Mouse (Mus musculus) heart, adult 11 months (tissue): ENCODE results near the gene Terf2.
"Not testable (repeated sequence)": the region's sequence is repeated elsewhere in the genome, so short reads cannot be mapped to it uniquely, and the experiment has no call there.

Experiments used
- DNase-seq: peaks from one replicate; pipeline ENCODE4 v3.0.0; 2022

Terf2 gene

DNA sequence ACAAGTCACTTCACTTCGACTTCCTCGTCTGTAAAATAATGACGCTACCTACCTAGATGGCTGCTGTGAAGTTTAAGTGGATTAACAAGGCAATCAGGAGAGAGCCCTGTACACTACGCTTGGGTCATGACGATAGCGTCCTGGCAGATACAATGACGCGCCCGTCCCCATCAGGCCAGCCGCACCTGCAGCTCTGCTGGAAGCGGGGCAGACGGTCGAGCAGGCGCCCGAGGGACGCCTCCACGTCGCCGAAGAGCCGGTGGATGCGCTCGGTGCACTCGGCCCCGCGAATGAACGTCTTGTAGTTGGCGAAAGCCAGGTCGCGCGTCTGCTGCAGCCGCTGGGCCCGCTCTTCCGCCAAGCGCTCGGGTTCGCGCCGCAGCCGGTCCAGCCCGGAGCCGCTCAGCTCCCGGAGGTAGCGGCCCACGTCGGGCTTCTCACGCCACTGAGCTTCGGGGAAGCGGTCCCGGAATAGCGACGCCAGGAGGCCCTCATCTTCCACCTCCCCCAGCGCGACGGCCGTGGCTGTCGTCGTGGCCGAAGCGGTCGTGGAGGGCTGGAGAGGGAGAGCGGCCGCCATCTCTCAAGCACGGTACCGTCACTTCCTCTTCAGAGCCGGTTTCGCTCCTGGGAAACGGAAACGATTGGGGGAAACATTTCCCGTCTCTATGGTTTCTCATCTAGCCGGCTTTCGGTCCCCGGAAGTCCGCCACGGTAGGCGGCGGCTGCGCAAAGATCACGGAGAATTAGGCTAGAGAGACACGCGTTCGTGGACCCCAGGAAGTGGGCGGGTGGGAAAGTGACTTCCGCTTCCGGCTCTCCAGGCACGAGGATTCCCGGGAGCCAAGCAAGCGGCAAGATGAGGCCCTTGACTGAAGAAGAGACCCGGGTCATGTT lies 40.0 kb downstream of the Terf2 start, which contains the start of the genes Cog8 and Nip7:
Cog8 (minus strand) TSS at position 614 of the 897 bp plus-strand sequence.
Nip7 (plus strand) TSS at position 802 of the 897 bp plus-strand sequence.
- peak; percentile 100 for DNase-seq

DNA sequence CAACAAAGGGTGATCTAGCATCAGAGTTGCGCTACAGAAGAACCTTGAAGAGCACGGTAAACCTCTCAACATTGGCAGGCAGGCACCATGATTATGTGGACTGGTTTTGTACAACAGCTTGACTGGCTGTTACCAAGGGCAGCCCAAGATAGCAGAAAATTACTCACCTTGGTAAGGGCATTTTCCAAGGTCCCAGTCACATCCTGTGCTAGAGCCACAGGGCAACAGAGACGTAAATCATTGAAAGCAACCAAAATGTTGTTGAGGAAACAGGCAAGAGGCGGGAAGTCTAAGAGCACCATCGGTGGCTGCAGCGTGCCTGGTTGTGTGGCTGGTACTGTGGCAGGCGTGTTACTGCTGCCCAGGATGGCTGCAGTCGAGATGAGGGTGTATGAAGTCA lies 44.3 kb downstream of the Terf2 start:
- DNase-seq, result no peak

DNA sequence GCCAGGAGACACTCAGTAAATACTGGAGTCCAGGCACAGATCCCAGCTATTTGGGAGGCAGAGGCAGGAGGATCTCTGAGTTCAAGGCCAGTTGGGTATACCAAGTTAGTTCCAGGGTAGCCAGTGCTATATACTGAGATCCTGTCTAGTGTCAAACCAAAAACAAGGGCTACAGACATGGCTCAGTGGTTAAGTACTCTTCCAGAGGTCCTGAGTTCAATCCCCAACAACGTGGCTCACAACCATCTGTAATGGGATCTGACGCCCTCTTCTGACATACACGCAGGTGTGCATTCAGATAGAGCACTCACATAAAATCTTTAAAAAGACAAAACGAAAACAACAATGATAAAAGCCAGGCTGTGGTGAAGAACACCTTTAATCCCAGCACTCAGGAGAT lies 46.9 kb downstream of the Terf2 start:
- no peak for DNase-seq

DNA sequence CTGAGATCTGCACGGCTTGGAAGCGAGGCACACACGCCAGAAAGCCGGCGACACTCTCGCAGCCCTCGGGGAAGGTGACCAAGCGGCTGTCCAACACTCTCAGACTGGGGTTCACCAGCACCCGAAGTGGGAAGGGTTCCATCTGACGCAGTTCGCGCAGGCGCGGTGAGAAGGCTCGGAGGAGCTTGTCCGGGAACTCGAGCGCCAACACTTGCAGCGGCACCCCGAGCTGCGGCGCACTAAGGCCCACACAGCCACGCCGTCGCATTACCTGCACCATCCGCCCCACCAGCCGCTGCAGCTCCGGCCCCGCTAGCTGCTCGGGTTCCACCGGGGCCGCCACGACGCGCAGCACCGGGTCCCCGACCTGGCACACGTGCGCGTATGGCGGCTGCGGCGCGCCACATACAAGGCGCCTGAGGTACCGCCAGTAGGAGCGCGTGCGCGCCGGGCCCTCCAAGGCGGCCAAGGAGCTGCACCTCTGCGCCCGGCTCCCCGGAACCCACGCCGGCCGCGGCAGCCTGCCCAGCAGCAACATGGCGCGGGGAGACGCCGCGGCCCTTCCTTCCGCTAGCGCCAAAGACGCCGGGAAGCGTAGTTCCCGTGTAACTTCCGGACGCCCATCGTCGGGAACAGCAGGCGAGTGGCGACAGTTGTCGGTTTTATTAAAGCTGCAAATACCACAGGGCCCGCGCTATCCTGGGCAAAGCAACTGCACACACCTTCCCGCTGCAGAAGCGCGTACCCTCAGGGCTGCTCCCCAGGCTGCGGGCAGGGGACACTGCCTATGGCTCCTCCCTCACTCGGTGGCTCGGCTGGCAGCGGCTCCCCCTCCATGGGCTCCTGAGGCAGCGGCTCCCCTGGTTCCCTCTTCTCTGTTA lies 48.0 kb downstream of the Terf2 start, which contains the start of gene Pdf:
Pdf (minus strand) TSS at position 554 of the 881 bp plus-strand sequence.
- peak; percentile 98 for DNase-seq

DNA sequence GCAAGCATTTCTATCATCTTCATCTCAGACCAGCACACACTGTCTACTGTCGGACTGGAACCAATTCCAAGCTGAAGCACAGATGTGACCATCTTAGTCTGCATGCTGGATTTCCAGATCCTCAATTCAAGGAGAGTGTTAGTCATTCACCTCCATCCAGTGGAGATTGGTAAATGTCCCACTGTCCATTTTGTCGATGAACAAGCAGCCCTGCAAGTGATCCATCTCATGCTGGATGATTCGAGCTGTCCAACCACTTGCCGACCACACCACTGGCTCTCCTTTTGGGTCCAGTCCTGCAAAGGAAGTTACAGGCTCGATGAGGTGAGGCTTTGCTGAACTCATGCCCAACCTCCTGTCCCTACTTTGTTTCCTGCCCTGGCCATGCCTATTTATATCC lies 49.4 kb downstream of the Terf2 start:
- DNase-seq, result no peak

DNA sequence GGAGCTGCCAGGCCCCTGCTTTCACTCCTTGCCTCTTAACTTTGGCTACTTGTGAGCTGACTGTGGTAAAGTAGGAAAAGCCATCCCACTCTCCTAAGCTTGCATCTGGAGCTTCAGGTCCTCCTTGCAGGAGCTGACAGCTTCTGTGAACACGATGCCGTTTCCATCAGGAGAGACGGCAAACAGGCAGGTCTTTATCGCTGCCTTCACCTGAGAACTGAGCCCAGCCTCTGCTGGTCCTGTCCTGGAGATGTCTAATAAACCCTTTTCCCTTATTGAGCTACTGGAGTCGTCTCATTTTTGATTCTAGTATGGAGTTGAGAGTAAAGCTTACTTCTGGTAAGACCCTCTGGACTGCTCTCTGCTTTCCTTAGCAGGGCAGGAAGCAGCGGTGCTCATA lies 50.9 kb downstream of the Terf2 start:
- DNase-seq, result no peak

DNA sequence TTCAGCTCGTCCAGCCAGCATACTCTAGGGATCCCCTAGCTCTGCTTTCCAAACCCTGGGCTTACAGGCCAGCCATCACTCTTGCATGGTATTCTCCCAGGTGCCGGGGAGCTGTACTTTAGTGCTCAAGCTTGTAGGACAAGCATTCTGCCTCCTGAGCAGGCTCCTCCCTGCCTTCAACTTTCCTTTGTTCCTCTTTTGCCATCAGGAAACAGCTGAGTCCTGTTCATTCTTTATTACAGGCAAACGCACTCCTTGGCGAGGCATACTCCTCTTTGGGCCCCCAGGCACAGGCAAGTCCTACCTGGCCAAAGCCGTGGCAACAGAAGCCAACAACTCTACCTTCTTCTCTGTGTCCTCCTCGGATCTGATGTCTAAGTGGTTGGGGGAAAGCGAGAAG lies 55.7 kb downstream of the Terf2 start:
- no peak for DNase-seq

DNA sequence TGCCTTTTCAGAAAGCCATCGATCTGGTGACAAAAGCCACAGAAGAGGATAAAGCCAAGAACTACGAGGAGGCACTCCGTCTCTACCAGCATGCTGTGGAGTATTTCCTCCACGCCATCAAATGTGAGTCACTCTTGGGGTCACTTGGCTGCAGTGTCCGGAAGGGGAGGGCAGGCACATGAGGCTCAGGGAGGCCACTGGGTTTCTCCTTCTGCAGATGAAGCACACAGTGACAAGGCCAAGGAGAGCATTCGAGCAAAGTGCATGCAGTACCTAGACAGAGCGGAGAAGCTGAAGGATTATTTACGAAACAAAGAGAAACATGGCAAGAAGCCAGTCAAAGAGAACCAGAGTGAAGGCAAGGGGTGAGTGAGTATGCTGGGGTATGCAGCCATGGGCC lies 59.7 kb downstream of the Terf2 start:
- no peak for DNase-seq

DNA sequence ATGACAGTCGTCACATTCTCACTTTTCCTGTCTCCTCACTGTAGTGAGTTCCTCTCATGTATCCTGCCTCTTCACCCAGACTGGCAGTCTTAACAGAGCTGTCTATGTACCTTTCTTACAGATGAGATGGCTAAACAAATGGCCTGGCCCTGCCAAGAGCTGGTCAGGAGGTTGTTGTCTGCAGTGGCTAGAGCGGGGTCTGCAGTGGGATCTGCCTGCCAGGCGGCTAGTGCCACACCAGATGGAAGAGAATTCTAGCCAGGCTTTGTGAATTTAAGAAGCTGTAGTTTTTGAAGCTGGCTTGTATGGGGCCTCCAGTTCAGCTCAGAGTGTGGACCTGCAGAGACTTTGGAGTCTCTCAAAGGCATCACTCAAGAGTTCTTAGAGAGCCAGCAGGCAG lies 60.7 kb downstream of the Terf2 start:
- DNase-seq, result no peak

DNA sequence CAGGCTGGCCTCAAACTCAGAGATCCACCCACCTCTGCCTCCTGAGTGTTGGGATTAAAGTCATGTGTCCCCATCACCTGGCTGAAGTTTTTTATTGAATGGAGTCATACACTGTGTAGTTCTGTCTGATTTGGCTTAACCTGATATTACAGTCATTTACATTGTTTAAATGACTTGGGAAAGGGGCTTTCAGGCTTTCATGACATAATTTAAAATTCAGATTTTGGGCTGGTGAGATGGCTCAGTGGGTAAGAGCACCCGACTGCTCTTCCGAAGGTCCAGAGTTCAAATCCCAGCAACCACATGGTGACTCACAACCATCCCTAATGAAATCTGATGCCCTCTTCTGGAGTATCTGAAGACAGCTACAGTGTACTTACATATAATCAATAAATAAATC lies 62.7 kb downstream of the Terf2 start:
- not testable (repeated sequence) for DNase-seq

DNA sequence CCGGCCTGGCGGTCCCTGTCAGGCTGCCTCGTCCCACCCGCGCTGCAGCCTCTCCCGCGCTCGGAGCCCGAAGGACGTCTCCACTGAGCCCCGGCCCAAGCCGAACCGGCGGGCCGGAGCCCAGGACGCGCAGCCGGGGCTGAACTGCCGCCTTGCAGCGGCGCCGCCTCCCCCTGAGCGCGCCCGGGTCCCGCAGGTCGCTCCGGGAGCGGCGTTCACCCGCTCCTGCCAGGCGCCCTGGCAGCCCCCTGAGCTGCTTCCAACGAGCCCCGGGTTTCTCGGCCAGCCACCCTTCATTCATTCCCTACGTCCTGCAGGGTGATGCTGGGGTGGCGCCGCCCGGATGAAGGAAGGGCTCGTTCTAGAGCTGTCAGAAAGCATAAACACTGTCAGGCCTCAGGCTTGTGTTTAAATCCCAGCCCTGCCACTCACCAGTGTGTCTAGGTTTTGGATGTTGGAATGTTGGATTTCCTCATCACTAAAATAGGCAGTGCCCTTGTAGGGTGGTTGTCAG lies 64.7 kb downstream of the Terf2 start:
- no peak for DNase-seq

DNA sequence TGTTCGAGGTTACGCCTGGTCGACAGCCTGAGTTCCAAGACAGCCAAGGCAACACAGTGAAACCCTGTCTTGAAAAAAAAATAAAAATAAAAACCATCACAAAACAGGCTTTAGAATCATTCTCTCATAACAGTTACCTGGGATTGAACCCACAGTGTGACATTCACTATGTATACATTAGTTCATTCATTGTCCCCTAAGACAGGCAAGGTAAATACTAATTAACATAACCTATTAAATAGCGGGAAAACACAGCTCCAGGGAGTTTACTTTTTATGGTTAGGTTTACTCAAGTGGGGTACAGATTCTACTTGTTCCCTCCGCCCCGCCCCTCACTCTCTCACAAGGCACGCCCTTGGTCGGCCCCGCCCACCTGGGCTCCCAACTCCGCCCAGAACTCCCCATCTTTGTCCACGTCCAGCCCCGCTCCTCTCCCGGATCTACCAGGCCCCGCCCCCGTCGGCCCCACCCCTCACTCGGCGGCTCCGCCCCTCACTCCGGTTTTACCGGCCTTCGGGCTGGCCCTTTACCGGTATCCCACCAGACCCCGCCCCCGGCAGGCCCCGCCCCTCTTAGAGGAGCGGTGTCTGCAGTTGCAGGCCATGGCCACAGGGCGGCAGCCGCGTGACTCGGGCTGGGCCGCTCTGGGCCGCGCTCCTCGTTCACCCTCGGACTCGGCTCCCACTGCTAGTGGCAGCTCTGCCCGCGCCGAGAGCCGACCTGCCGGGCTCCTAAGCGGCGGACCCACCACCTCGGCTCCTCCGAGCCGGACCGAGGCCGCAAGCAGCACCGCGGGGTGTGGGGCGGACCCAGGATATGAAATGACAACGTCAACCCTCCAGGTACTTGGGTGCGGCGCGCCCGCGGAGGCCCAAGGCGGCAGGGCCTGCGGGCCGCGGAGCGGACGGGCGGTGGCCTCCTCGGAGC lies 65.4 kb downstream of the Terf2 start, which contains the start of gene Vps4a:
Vps4a (plus strand) TSS at position 573 of the 927 bp plus-strand sequence.
- peak; percentile 100 for DNase-seq

DNA sequence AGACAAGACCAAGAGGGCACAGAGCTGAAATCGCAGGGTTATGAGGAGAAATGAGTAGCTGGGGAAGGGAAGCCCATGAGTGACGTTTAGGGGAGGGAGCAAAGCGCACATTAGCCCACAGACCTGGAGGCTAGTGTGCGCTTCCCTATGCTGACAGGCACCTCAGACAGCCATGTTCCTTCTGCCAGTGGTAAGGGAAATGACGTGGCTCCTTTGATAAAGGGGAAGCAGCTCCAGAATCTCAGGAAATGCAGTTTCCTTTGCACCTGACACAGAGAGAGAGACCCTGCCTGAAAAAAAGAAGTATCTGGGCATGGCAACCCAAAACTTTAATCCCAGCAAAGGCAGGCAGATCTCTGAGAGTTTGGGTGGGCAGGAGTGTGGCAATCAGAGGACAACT lies 66.3 kb downstream of the Terf2 start:
- DNase-seq, result no peak

DNA sequence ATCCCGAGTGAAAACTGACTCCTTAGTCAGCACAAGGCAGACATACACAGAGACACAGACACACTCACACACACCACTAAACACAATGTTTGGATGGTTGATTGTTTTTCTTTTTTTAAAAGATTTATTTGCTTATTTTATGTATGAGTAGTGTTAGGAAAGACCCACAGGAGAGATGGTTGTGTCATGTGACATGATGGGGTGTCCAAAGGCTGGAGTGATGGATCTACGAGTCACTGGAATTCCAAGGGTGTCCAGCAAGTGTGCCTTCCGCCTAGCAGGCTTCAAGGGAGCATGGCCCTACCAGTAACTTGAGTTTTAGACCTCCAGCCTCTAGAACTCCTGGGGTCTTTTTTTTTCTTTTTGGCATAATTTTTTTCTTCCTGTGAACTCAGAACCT lies 67.0 kb downstream of the Terf2 start:
- DNase-seq, result no peak

DNA sequence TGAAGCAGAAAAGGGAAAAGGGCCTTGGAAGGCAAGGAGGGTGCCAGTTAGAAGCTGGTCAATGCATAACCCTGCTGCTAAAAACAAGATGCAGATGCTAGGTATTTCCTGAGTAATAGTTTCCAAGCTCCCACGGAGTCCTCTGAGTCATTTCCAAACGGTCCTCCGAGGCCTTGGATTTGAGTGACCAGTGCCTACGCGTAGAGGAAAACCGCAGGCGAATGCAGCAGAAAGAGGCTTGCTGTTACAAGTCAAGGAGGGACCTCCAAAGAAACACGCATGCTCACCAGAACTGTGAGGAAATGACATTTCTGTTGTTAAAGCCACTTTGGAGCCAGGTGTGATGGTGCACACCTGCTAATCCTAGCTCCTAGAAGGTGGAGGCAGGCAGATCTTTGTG lies 72.9 kb downstream of the Terf2 start:
- DNase-seq, result no peak
